Mouse (Mus musculus) kidney, adult 2 months (tissue): Measurements from ENCODE around the gene Slx1b. TPM values are rescaled to one million over a fixed set of nuclear protein-coding genes. Genes with fewer than 3 reads are reported as not detected.
"Not testable (repeated sequence)": the region's sequence is repeated elsewhere in the genome, so short reads cannot be mapped to it uniquely, and the experiment has no call there.

Experiments used
- DNase-seq: peaks from one replicate; pipeline ENCODE4 v3.0.0; 2021
- H3K27ac ChIP-seq: fragments of 200-500 bp; 2 replicates; pipeline ENCODE4 v1.5.1; 2012; ENCODE audit warnings: low read depth, low read length, control low read depth, inconsistent platforms; ENCODE audit not compliant: insufficient read depth
- H3K27me3 ChIP-seq: fragments of 200-500 bp; replicated peaks from 2 replicates; pipeline ENCODE4 v1.6.1; 2012; ENCODE audit warnings: mild to moderate bottlenecking, moderate library complexity, low read length, inconsistent platforms; ENCODE audit not compliant: control insufficient read depth, insufficient read depth
- H3K36me3 ChIP-seq: fragments of 200-500 bp; 2 replicates; pipeline ENCODE4 v1.6.1; 2012; ENCODE audit warnings: mild to moderate bottlenecking, moderate library complexity, low read length, inconsistent platforms; ENCODE audit not compliant: control insufficient read depth, insufficient read depth
- H3K4me1 ChIP-seq: fragments of 200-500 bp; 2 replicates; pipeline ENCODE4 v1.6.1; 2011; ENCODE audit warnings: low read length; ENCODE audit not compliant: control insufficient read depth, insufficient read depth
- H3K4me3 ChIP-seq: fragments of 200-500 bp; 2 replicates; pipeline ENCODE4 v1.5.1; 2011; ENCODE audit warnings: mild to moderate bottlenecking, low read depth, low read length, control low read depth; ENCODE audit not compliant: insufficient read depth
- CTCF ChIP-seq: fragments of 200-500 bp; conservative IDR thresholded peaks from 2 replicates; pipeline ENCODE4 v1.5.1; 2011; ENCODE audit warnings: low read depth, mild to moderate bottlenecking, control low read depth, low read length, moderate library complexity, mixed read lengths; ENCODE audit not compliant: insufficient read depth, insufficient read length
- POLR2A ChIP-seq: fragments of 200-500 bp; IDR thresholded peaks from one replicate; pipeline ENCODE4 v1.6.1; 2011; ENCODE audit warnings: low read depth, low read length, control low read depth
- WGBS: fragments of 180-500 bp; shearing (Covaris S2); methylation state at CpG from one replicate; pipeline ENCODE4 v1.1.7; 2018; 5-methylcytosine and 5-hydroxymethylcytosine counted together
- polyA plus RNA-seq: library from polyadenylated mRNA; depleted of rRNA; stranded (reverse); fragments of >200 nt; gene quantifications from 2 replicates; pipeline ENCODE4 v1.2.3, GENCODE M21; 2012; rRNA removed

Slx1b gene
- 13.1 and 17.2 TPM in 2 replicates for polyA plus RNA-seq

- H3K27me3 ChIP-seq = no peaks in the 10 kb centered on the region
- H3K27ac ChIP-seq = peak within 1 kb of the TSS; percentile 99
- peak within 1 kb of the TSS; percentile 97 for H3K4me3 ChIP-seq
- H3K36me3 ChIP-seq = no peaks in the 10 kb centered on the region
- peaks cover 4% of the 10 kb centered on the region; the same call in 1 of the 2 replicates for H3K4me1 ChIP-seq
- peak; percentile 98 for DNase-seq
- TF ChIP-seq CTCF (peak; percentile 93), POLR2A (no peak)
- under 1% methylated on average over 40 of the region's 40 CpGs for WGBS
Measured at GRCm38 (mm10) chr7:126695631-126696207, at the start of gene Slx1b. Slx1b (minus strand) TSS chr7:126695784.

GRCm38 (mm10) chr7:126741964-126742482 is 46.4 kb upstream of the Slx1b start:
- WGBS = 90% methylated on average over 13 of the region's 13 CpGs
- TF ChIP-seq CTCF (no peak), POLR2A (no peak)
- no peaks in the 10 kb centered on the region for H3K36me3 ChIP-seq

GRCm38 (mm10) chr7:126741452-126741851 is 45.9 kb upstream of the Slx1b start:
- no peak overlapping the region for H3K4me3 ChIP-seq

More at GRCm38 (mm10) chr7:126741964-126742482, 46.4 kb upstream of the Slx1b start:
- Histone ChIP-seq H3K27me3 (no peaks in the 10 kb centered on the region), H3K4me1 (no peaks in the 10 kb centered on the region), H3K27ac (no peak overlapping the region), H3K4me3 (no peak overlapping the region)
- no peak for DNase-seq

GRCm38 (mm10) chr7:126740977-126741376 is 45.4 kb upstream of the Slx1b start:
- TF ChIP-seq POLR2A (no peak), CTCF (no peak)
- Histone ChIP-seq H3K27ac (no peak overlapping the region), H3K36me3 (no peaks in the 10 kb centered on the region), H3K4me3 (no peak overlapping the region), H3K4me1 (no peaks in the 10 kb centered on the region), H3K27me3 (no peaks in the 10 kb centered on the region)
- no peak for DNase-seq
- 65% methylated on average over 5 of the region's 5 CpGs for WGBS

More at GRCm38 (mm10) chr7:126741452-126741851, 45.9 kb upstream of the Slx1b start:
- no peaks in the 10 kb centered on the region for H3K4me1 ChIP-seq
- 89% methylated on average over 5 of the region's 5 CpGs for WGBS
- DNase-seq = no peak
- no peaks in the 10 kb centered on the region for H3K27me3 ChIP-seq
- H3K36me3 ChIP-seq = no peaks in the 10 kb centered on the region
- no peak for TF ChIP-seq POLR2A
- no peak overlapping the region for H3K27ac ChIP-seq

GRCm38 (mm10) chr7:126740132-126740735 is 44.6 kb upstream of the Slx1b start:
- Histone ChIP-seq H3K4me3 (no peak overlapping the region), H3K27ac (no peak overlapping the region), H3K4me1 (no peaks in the 10 kb centered on the region), H3K27me3 (no peaks in the 10 kb centered on the region), H3K36me3 (no peaks in the 10 kb centered on the region)
- WGBS = 83% methylated on average over 13 of the region's 13 CpGs
- no peak for DNase-seq
- no peak for TF ChIP-seq CTCF

- DNase-seq = no peak
- 72% methylated on average over 17 of the region's 17 CpGs for WGBS
- no peak overlapping the region for H3K27ac ChIP-seq
Measured at GRCm38 (mm10) chr7:126739551-126739950, 44.0 kb upstream of the Slx1b start.

GRCm38 (mm10) chr7:126736122-126736521 is 40.5 kb upstream of the Slx1b start:
- Histone ChIP-seq H3K27me3 (no peaks in the 10 kb centered on the region), H3K4me1 (no peaks in the 10 kb centered on the region), H3K4me3 (no peak overlapping the region), H3K27ac (no peak overlapping the region), H3K36me3 (no peaks in the 10 kb centered on the region)
- no peak for DNase-seq
- TF ChIP-seq POLR2A = no peak
- TF ChIP-seq CTCF = no peak
- WGBS = 66% methylated on average over 8 of the region's 8 CpGs

More at GRCm38 (mm10) chr7:126739551-126739950, 44.0 kb upstream of the Slx1b start:
- Histone ChIP-seq H3K4me3 (no peak overlapping the region), H3K36me3 (no peaks in the 10 kb centered on the region), H3K27me3 (no peaks in the 10 kb centered on the region), H3K4me1 (no peaks in the 10 kb centered on the region)
- no peak for TF ChIP-seq CTCF
- TF ChIP-seq POLR2A = no peak

- H3K36me3 ChIP-seq, H3K27me3 ChIP-seq, H3K4me3 ChIP-seq, H3K4me1 ChIP-seq, H3K27ac ChIP-seq, DNase-seq: not testable (repeated sequence)
- 62% methylated on average over 4 of the region's 4 CpGs for WGBS
Measured at GRCm38 (mm10) chr7:126730256-126730789, 34.7 kb upstream of the Slx1b start.
